Mouse (Mus musculus) cortical plate, adult 2 months (tissue): ENCODE measurements around the gene Wdr90.

ENCODE experiments used
- CTCF ChIP-seq: fragments of 200-500 bp; IDR thresholded peaks from 2 replicates; pipeline ENCODE4 v1.5.1; 2011; ENCODE audit warnings: mild to moderate bottlenecking, control low read depth, low read length; ENCODE audit not compliant: insufficient read depth; ENCODE audit errors: extremely low read depth
- POLR2A ChIP-seq: fragments of 200-500 bp; IDR thresholded peaks from 2 replicates; pipeline ENCODE4 v1.6.1; 2011; ENCODE audit warnings: mild to moderate bottlenecking, low read length, control low read depth; ENCODE audit not compliant: insufficient read depth; ENCODE audit errors: extremely low read depth

DNA sequence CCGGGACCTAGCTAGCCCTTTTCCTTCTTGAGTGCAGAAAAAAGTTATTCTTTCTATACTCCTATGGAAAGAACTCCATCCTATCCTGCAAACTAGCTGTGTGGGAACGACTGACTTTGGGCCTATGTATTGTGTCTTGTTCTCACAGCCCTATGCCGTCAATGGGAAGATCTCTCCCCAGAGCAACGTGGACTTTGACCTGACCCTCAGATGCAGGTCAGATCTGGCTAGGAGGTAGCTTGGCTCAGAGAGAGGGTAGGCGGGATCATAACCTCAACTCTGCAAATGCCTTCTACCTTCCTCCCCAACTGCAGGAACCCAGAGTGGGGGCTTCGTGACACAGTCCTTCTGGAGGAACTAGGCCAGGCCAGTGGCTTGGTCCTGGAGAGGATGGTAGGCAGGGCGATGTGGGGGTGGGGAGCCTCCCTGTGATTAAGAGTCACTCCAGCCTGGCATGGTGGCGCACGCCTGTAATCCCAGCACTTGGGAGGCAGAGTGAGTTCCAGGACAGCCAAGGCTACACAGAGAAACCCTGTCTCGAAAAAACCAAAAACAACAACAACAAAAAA lies 15.1 kb upstream of the Wdr90 start:
- TF ChIP-seq CTCF, result no peak
- TF ChIP-seq POLR2A, result no peak
